Mouse (Mus musculus): ENCODE data around the gene Elk3. TPM values are rescaled to one million over a fixed set of nuclear protein-coding genes. Genes with fewer than 3 reads are reported as not detected.

Elk3 gene
- polyA plus RNA-seq, 1 experiment, result 15.5 TPM

DNA sequence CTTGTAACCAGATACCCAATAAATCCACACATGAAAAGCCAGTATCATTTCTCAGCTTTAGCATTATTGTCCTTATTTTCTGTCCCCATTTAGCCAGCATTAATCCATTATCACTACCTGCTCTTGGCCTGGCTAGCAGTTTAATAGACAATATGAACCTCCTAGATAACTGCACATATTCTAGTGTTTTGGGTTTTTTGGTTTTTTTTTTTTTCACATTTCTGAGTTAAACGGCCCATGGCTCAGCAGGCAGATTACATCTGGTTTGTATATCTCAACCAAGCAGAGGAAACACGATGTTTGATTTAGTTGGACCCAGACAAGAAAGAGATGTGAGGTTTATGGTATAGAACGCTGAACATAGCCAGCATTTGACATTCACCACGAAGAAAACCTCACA lies 41.2 kb downstream of the Elk3 start:
- H3K27ac ChIP-seq (ENCODE audit: control insufficient read depth, insufficient read depth, low read depth, low read length, poor library complexity), result no peak overlapping the region
- TF ChIP-seq POLR2A (IDR thresholded peaks at IDR 0.05; ENCODE audit: borderline replicate concordance, control insufficient read depth, low read depth, low read length), result no peak
- TF ChIP-seq CTCF (IDR thresholded peaks at IDR 0.05; ENCODE audit: control insufficient read depth, insufficient read depth, low read length), result no peak
- H3K4me1 ChIP-seq (ENCODE audit: control insufficient read depth, insufficient read depth, low read length), result no peaks in the 10 kb centered on the region; the same call in 1 of the 2 replicates
- no peak overlapping the region for H3K4me3 ChIP-seq (replicated peaks; ENCODE audit: control insufficient read depth, low read depth, low read length)
- 66% methylated on average over 4 of the region's 4 CpGs for WGBS

DNA sequence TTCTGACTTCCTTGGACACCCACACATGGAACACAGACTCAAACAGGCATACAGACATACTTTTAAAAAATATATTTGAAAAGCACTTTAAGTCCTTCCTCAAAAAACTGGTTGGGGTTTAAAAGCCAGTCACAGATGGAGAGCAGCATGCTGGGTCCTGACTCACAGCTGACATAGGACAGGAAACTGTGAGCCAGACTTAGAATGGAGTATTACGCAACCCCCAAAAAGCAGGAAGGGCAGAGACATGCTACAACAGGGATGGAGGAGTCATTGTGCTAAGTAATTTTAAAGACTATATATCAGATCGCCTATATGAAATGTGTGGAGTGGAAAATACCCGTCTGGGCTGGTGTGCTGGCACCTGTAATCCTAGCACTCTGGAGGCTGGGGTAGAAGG lies 42.6 kb downstream of the Elk3 start:
- Histone ChIP-seq H3K4me1 (ENCODE audit: control insufficient read depth, insufficient read depth, low read length) (no peaks in the 10 kb centered on the region; the same call in 1 of the 2 replicates), H3K4me3 (replicated peaks; ENCODE audit: control insufficient read depth, low read depth, low read length) (no peak overlapping the region), H3K27ac (ENCODE audit: control insufficient read depth, insufficient read depth, low read depth, low read length, poor library complexity) (no peak overlapping the region)
- TF ChIP-seq POLR2A (IDR thresholded peaks at IDR 0.05; ENCODE audit: borderline replicate concordance, control insufficient read depth, low read depth, low read length) (no peak), CTCF (IDR thresholded peaks at IDR 0.05; ENCODE audit: control insufficient read depth, insufficient read depth, low read length) (no peak)
- 62% methylated on average over 3 of the region's 3 CpGs for WGBS

DNA sequence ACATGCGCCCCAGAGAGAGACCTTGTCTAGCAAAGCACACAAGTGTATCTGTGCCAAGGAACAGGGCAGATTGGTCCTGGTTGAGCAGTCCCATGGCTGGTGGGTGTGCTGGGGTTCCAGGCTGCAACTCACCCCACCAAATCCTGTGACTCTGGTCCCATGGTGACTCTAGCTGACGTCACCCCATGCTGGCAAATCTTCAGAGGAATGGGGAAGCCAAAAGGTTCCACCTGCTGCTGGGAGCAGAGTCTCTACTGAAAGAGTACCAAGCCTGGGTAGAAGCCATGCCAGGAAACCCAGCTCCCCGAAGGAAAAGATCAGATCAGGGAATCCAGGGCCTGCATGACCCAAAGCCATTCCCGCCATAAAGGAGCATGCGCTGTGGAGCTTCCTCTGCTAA lies 43.4 kb downstream of the Elk3 start:
- 79% methylated on average over 5 of the region's 5 CpGs for WGBS
- H3K4me3 ChIP-seq (replicated peaks; ENCODE audit: control insufficient read depth, low read depth, low read length), result no peak overlapping the region
- no peak for TF ChIP-seq CTCF (IDR thresholded peaks at IDR 0.05; ENCODE audit: control insufficient read depth, insufficient read depth, low read length)
- TF ChIP-seq POLR2A (IDR thresholded peaks at IDR 0.05; ENCODE audit: borderline replicate concordance, control insufficient read depth, low read depth, low read length), result no peak
- no peaks in the 10 kb centered on the region; the same call in 1 of the 2 replicates for H3K4me1 ChIP-seq (ENCODE audit: control insufficient read depth, insufficient read depth, low read length)
- no peak overlapping the region for H3K27ac ChIP-seq (ENCODE audit: control insufficient read depth, insufficient read depth, low read depth, low read length, poor library complexity)

DNA sequence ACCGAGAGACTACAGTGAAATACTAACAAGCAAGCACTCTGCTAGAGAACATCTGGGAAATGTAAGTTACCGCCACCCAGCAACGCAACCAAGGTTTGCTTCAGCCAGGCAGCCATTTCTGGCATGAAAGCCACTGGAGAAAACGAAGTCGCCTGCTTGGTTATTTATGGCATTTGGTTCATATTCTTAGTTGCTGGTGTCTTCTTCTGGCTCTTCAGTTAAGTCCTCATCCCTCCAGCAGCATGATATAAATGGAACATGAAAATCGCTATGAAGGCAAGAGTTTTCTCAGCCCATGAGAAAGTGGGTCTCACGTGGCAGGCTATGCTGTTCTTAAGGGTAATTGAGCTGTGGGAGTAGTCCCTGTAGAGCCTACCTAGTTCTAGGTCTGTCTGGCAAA lies 44.4 kb downstream of the Elk3 start:
- no peak overlapping the region for H3K27ac ChIP-seq (ENCODE audit: control insufficient read depth, insufficient read depth, low read depth, low read length, poor library complexity)
- no peak for TF ChIP-seq POLR2A (IDR thresholded peaks at IDR 0.05; ENCODE audit: borderline replicate concordance, control insufficient read depth, low read depth, low read length)
- no peak for TF ChIP-seq CTCF (IDR thresholded peaks at IDR 0.05; ENCODE audit: control insufficient read depth, insufficient read depth, low read length)
- no peak overlapping the region for H3K4me3 ChIP-seq (replicated peaks; ENCODE audit: control insufficient read depth, low read depth, low read length)
- WGBS, result 89% methylated on average over 7 of the region's 7 CpGs
- peaks cover 1% of the 10 kb centered on the region; the same call in 1 of the 2 replicates for H3K4me1 ChIP-seq (ENCODE audit: control insufficient read depth, insufficient read depth, low read length)

- H3K4me1 ChIP-seq (ENCODE audit: control insufficient read depth, insufficient read depth, low read length), result peaks cover 5% of the 10 kb centered on the region
- H3K27ac ChIP-seq (ENCODE audit: control insufficient read depth, insufficient read depth, low read depth, low read length, poor library complexity), result no peak overlapping the region
- WGBS, result 79% methylated on average over 9 of the region's 9 CpGs
These were observed 45.1 kb downstream of the Elk3 start for GRCm38 (mm10) chr10:93265833-93266232.

GRCm38 (mm10) chr10:93264001-93264400 lies 46.9 kb downstream of the Elk3 start:
- H3K27ac ChIP-seq (ENCODE audit: control insufficient read depth, insufficient read depth, low read depth, low read length, poor library complexity), result no peak overlapping the region
- peaks cover 5% of the 10 kb centered on the region for H3K4me1 ChIP-seq (ENCODE audit: control insufficient read depth, insufficient read depth, low read length)
- WGBS, result 88% methylated on average over 5 of the region's 5 CpGs
- no peak overlapping the region for H3K4me3 ChIP-seq (replicated peaks; ENCODE audit: control insufficient read depth, low read depth, low read length)
- TF ChIP-seq CTCF (IDR thresholded peaks at IDR 0.05; ENCODE audit: control insufficient read depth, insufficient read depth, low read length) (no peak), POLR2A (IDR thresholded peaks at IDR 0.05; ENCODE audit: borderline replicate concordance, control insufficient read depth, low read depth, low read length) (no peak)

More at GRCm38 (mm10) chr10:93265833-93266232, 45.1 kb downstream of the Elk3 start:
- H3K4me3 ChIP-seq (replicated peaks; ENCODE audit: control insufficient read depth, low read depth, low read length), result no peak overlapping the region
- no peak for TF ChIP-seq CTCF (IDR thresholded peaks at IDR 0.05; ENCODE audit: control insufficient read depth, insufficient read depth, low read length)
- TF ChIP-seq POLR2A (IDR thresholded peaks at IDR 0.05; ENCODE audit: borderline replicate concordance, control insufficient read depth, low read depth, low read length), result no peak

DNA sequence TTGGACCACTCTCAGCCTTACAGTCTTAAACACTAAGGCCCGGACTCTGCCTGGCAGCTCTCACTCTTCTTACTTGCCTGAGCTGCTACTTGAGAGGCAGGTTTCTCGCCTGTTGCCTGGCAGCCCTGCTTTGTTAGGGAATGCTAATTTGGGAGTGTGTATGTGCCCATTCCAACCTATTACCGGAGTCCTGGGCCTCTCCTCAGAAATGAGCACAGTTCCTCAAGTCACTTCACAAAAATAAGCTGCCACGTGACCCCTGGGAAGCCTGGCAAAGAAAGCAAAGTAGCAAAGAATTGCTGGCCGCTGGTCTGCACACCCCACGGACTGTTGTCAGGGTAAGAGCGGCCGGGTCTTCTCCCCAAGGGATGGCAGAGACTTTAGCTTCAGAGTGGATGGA lies 47.5 kb downstream of the Elk3 start:
- TF ChIP-seq CTCF (IDR thresholded peaks at IDR 0.05; ENCODE audit: control insufficient read depth, insufficient read depth, low read length) (no peak), POLR2A (IDR thresholded peaks at IDR 0.05; ENCODE audit: borderline replicate concordance, control insufficient read depth, low read depth, low read length) (no peak)
- no peak overlapping the region for H3K27ac ChIP-seq (ENCODE audit: control insufficient read depth, insufficient read depth, low read depth, low read length, poor library complexity)
- WGBS, result 82% methylated on average over 8 of the region's 8 CpGs
- H3K4me3 ChIP-seq (replicated peaks; ENCODE audit: control insufficient read depth, low read depth, low read length), result no peak overlapping the region
- peaks cover 5% of the 10 kb centered on the region for H3K4me1 ChIP-seq (ENCODE audit: control insufficient read depth, insufficient read depth, low read length)

- H3K4me3 ChIP-seq (replicated peaks; ENCODE audit: control insufficient read depth, low read depth, low read length), result no peak overlapping the region
- no peak overlapping the region for H3K27ac ChIP-seq (ENCODE audit: control insufficient read depth, insufficient read depth, low read depth, low read length, poor library complexity)
- TF ChIP-seq CTCF (IDR thresholded peaks at IDR 0.05; ENCODE audit: control insufficient read depth, insufficient read depth, low read length), result no peak
- H3K4me1 ChIP-seq (ENCODE audit: control insufficient read depth, insufficient read depth, low read length), result peaks cover 5% of the 10 kb centered on the region
- 38% methylated on average over 15 of the region's 15 CpGs for WGBS
These were observed 48.9 kb downstream of the Elk3 start for GRCm38 (mm10) chr10:93261981-93262499.
